ENCODE assay signal across 30 mouse cellular contexts in the genomic region with DNA sequence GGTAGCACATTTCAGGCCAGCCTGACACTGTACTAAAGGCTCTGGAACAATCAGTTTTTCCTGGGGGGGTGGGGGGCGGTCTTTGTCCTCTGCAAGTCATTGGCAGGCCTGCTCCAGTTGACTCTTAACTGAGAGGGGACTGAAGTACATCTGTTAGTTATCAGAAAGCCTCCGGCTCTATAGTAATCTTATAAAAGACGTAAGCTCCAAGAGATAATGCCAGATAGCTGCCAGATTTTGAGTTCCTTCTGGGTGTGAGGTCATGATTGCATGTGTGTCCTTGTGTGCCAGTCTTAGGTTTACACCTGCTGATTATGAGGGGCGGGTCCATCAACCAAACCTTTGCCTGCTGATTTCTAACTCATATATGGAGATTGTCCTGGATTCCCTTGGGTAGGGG. TPM values are rescaled to one million over a fixed set of nuclear protein-coding genes. Genes with fewer than 3 reads are reported as not detected.
DNase-seq lines count a peak whose midpoint lies in the region; ATAC-seq and TF ChIP-seq lines count a peak whose summit lies in the region.
"Had no signal": no experiment of that assay in that cellular context is flagged by ENCODE, and none has a peak within 500 bp of the region (broad histone marks: within the 10 kb centered on the region; RNA-seq: fewer than 3 reads in every experiment).

No protein-coding gene starts in this region.

- H3K9ac ChIP-seq in limb, embryonic 14.5 days (ENCODE audit: low read depth, low read length, severe bottlenecking), result no peak overlapping the region
- H3K9ac ChIP-seq in hindbrain, embryonic 16.5 days (ENCODE audit: low read depth, low read length), result no peak overlapping the region
- H3K9ac ChIP-seq: forebrain, embryonic 13.5 days; heart, embryonic 13.5 days; hindbrain, embryonic 12.5 days; hindbrain, embryonic 15.5 days had no signal

- H3K27me3 ChIP-seq in kidney, adult 2 months (replicated peaks; ENCODE audit: control insufficient read depth, insufficient read depth, low read length), result no peaks in the 10 kb centered on the region
- no peaks in the 10 kb centered on the region for H3K27me3 ChIP-seq in limb, embryonic 14.5 days (ENCODE audit: control insufficient read depth, insufficient read depth, low read length)
- no peaks in the 10 kb centered on the region for H3K27me3 ChIP-seq in limb, embryonic 10.5 days (ENCODE audit: low read depth, poor library complexity, severe bottlenecking)
- H3K27me3 ChIP-seq in small intestine, adult 2 months (ENCODE audit: control insufficient read depth, insufficient read depth, low read length), result no peaks in the 10 kb centered on the region
- no peaks in the 10 kb centered on the region for H3K27me3 ChIP-seq in hindbrain, embryonic 16.5 days (replicated peaks; ENCODE audit: control insufficient read depth, insufficient read depth, low read length)
- H3K27me3 ChIP-seq: CH12.LX; forebrain, embryonic 13.5 days; hindbrain, embryonic 12.5 days; hindbrain, embryonic 15.5 days had no signal

- no peak for TF ChIP-seq CTCF in kidney, adult 2 months (conservative IDR thresholded peaks at IDR 0.05; ENCODE audit: insufficient read depth, insufficient read length, low read depth, low read length)
- no peak for TF ChIP-seq CTCF in small intestine, adult 2 months (IDR thresholded peaks at IDR 0.05; ENCODE audit: extremely low read depth, insufficient read length, insufficient replicate concordance, low read depth, low read length)

- H3K9me3 ChIP-seq in limb, embryonic 14.5 days (ENCODE audit: control insufficient read depth, low read length), result no peaks in the 10 kb centered on the region
- H3K9me3 ChIP-seq in limb, embryonic 10.5 days (replicated peaks), result no peaks in the 10 kb centered on the region
- no peaks in the 10 kb centered on the region for H3K9me3 ChIP-seq in hindbrain, embryonic 16.5 days (ENCODE audit: control insufficient read depth, low read length)
- H3K9me3 ChIP-seq: forebrain, embryonic 10.5 days; forebrain, embryonic 13.5 days; G1E; heart, embryonic 10.5 days; heart, embryonic 13.5 days; hindbrain, embryonic 12.5 days; hindbrain, embryonic 15.5 days had no signal

- peak overlapping the region; percentile 55; the same call in 1 of the 2 replicates for H3K27ac ChIP-seq in kidney, adult 2 months (ENCODE audit: insufficient read depth, low read depth, low read length)
- H3K27ac ChIP-seq in limb, embryonic 14.5 days (replicated peaks; ENCODE audit: low read depth, low read length), result no peak overlapping the region
- H3K27ac ChIP-seq in limb, embryonic 10.5 days, result no peak overlapping the region
- H3K27ac ChIP-seq in small intestine, adult 2 months (ENCODE audit: insufficient read depth, low read depth, low read length), result peak overlapping the region; percentile 65; the same call in 1 of the 2 replicates
- no peak overlapping the region for H3K27ac ChIP-seq in hindbrain, embryonic 16.5 days (ENCODE audit: low read depth, low read length)
- H3K27ac ChIP-seq: forebrain, embryonic 10.5 days; forebrain, embryonic 13.5 days; heart, adult 2 months; heart, embryonic 10.5 days; heart, embryonic 13.5 days; hindbrain, embryonic 12.5 days; hindbrain, embryonic 15.5 days had no signal

- H3K4me1 ChIP-seq in kidney, adult 2 months (ENCODE audit: control insufficient read depth, insufficient read depth, low read length), result peaks cover 5% of the 10 kb centered on the region; the same call in 1 of the 2 replicates
- no peaks in the 10 kb centered on the region for H3K4me1 ChIP-seq in limb, embryonic 14.5 days (ENCODE audit: control insufficient read depth, insufficient read depth, low read length)
- peaks cover 12% of the 10 kb centered on the region for H3K4me1 ChIP-seq in limb, embryonic 10.5 days
- peaks cover 21% of the 10 kb centered on the region; the same call in 1 of the 2 replicates for H3K4me1 ChIP-seq in small intestine, adult 2 months (ENCODE audit: control insufficient read depth, insufficient read depth, insufficient read length, low read length)
- no peaks in the 10 kb centered on the region for H3K4me1 ChIP-seq in hindbrain, embryonic 16.5 days (ENCODE audit: control insufficient read depth, insufficient read depth, low read depth, low read length)
- H3K4me1 ChIP-seq: forebrain, embryonic 10.5 days; forebrain, embryonic 13.5 days; hindbrain, embryonic 12.5 days; hindbrain, embryonic 15.5 days had no signal

- TF ChIP-seq POLR2A in kidney, adult 2 months (IDR thresholded peaks at IDR 0.05; ENCODE audit: low read depth, low read length), result no peak
- TF ChIP-seq POLR2A in limb, embryonic 14.5 days (IDR thresholded peaks at IDR 0.05; ENCODE audit: borderline replicate concordance, extremely low read depth, insufficient read depth, insufficient read length), result no peak
- TF ChIP-seq POLR2A in small intestine, adult 2 months (IDR thresholded peaks at IDR 0.05; ENCODE audit: low read depth, low read length), result no peak

- no peak overlapping the region for H3K4me3 ChIP-seq in kidney, adult 2 months (ENCODE audit: insufficient read depth, low read depth, low read length)
- no peak overlapping the region for H3K4me3 ChIP-seq in limb, embryonic 14.5 days (replicated peaks; ENCODE audit: low read length)
- no peak overlapping the region for H3K4me3 ChIP-seq in limb, embryonic 10.5 days
- no peak overlapping the region for H3K4me3 ChIP-seq in small intestine, adult 2 months (ENCODE audit: low read depth, low read length)
- no peak overlapping the region for H3K4me3 ChIP-seq in hindbrain, embryonic 16.5 days (ENCODE audit: low read length)
- H3K4me3 ChIP-seq: forebrain, embryonic 10.5 days; forebrain, embryonic 13.5 days; heart, adult 2 months; heart, embryonic 10.5 days; heart, embryonic 13.5 days; hindbrain, embryonic 12.5 days; hindbrain, embryonic 15.5 days had no signal

- DNase-seq in kidney, adult 2 months, result no peak
- no peak for DNase-seq in kidney, postnatal 14 days
- peak; percentile 13 for DNase-seq in limb, embryonic 14.5 days (ENCODE audit: low spot score)
- DNase-seq in limb, embryonic 10.5 days (ENCODE audit: low spot score), result no peak
- DNase-seq in adipocyte (ENCODE audit: low spot score), result peak; percentile 22
- no peak for DNase-seq in embryo, embryonic 9.5 days (ENCODE audit: extremely low spot score)
- DNase-seq: adrenal gland, postnatal 14 days; cerebellum, adult 11 months; cerebellum, adult 2 months; cerebellum, postnatal 10 days; cerebellum, postnatal 36 days; embryo, embryonic 11 days; gastrocnemius, postnatal 10 days; gastrocnemius, postnatal 36 days; heart, adult 2 months; heart, postnatal 14 days; heart, postnatal 4 days had no signal

- 87% methylated on average over 4 of the region's 4 CpGs for WGBS in kidney, adult 2 months
- 72% methylated on average over 4 of the region's 4 CpGs for whole genome bisulfite sequencing in limb, embryonic 14.5 days
- WGBS in limb, embryonic 10.5 days, result 87% methylated on average over 4 of the region's 4 CpGs
- 33% methylated on average over 4 of the region's 4 CpGs for WGBS in small intestine, adult 2 months
- WGBS in hindbrain, embryonic 16.5 days, result 93% methylated on average over 4 of the region's 4 CpGs

- ATAC-seq in limb, embryonic 14.5 days (ENCODE audit: low FRiP score, low read depth), result no peak
- ATAC-seq in hindbrain, embryonic 16.5 days, result no peak
- ATAC-seq: activated CD4-positive, CD25-positive, alpha-beta regulatory T cell, adult 4 months; forebrain, embryonic 13.5 days; forebrain, embryonic 16.5 days had no signal

- no peaks in the 10 kb centered on the region for H3K36me3 ChIP-seq in kidney, adult 2 months (ENCODE audit: control insufficient read depth, insufficient read depth, low read length)
- no peaks in the 10 kb centered on the region for H3K36me3 ChIP-seq in limb, embryonic 14.5 days (ENCODE audit: control insufficient read depth, insufficient read depth, low read length)
- H3K36me3 ChIP-seq in limb, embryonic 10.5 days, result no peaks in the 10 kb centered on the region
- H3K36me3 ChIP-seq in small intestine, adult 2 months (ENCODE audit: control insufficient read depth, insufficient read depth, low read length), result no peaks in the 10 kb centered on the region
- H3K36me3 ChIP-seq in hindbrain, embryonic 16.5 days (ENCODE audit: control insufficient read depth, insufficient read depth, low read length), result no peaks in the 10 kb centered on the region
- H3K36me3 ChIP-seq: forebrain, embryonic 10.5 days; G1E; heart, embryonic 10.5 days; heart, embryonic 13.5 days; hindbrain, embryonic 12.5 days; hindbrain, embryonic 15.5 days had no signal

- H3K4me2 ChIP-seq in limb, embryonic 14.5 days (replicated peaks; ENCODE audit: low read depth, low read length, severe bottlenecking), result no peak overlapping the region
- no peak overlapping the region for H3K4me2 ChIP-seq in hindbrain, embryonic 16.5 days (ENCODE audit: low read length)
- H3K4me2 ChIP-seq: forebrain, embryonic 13.5 days; heart, embryonic 13.5 days; hindbrain, embryonic 12.5 days; hindbrain, embryonic 15.5 days had no signal

RNA-seq across cellular contexts. Expression of a gene that starts 17.9 kb away (rescaled TPM):
- polyA plus RNA-seq in kidney, adult 2 months (2012; rRNA removed), result 23.9 and 31.5 TPM in 2 replicates
- 16.7 and 20.1 TPM in 2 replicates for polyA plus RNA-seq in limb, embryonic 14.5 days (2012; rRNA removed)
- 16.1 and 18.1 TPM in 2 replicates for polyA plus RNA-seq in limb, embryonic 14.5 days (2014; fragmentation: Nextera tagmentation; extraction: Ambion mirVana)
- 18.1 and 18.2 TPM in 2 replicates for polyA plus RNA-seq in limb, embryonic 10.5 days (2016; fragmentation: Nextera tagmentation; extraction: Ambion mirVana)
- polyA plus RNA-seq in small intestine, adult 2 months (2012; rRNA removed), result 8.5 and 9.4 TPM in 2 replicates
- polyA plus RNA-seq in hindbrain, embryonic 16.5 days (2015; fragmentation: Nextera tagmentation; extraction: Ambion mirVana), result 10.1 and 11.2 TPM in 2 replicates

RNA-seq across cellular contexts. Expression of a gene that starts 31.5 kb away (rescaled TPM):
- not detected in 2 replicates for polyA plus RNA-seq in kidney, adult 2 months (2012; rRNA removed)
- polyA plus RNA-seq in limb, embryonic 14.5 days (2012; rRNA removed), result 0.34 and 0.63 TPM in 2 replicates
- 0.80 and 0.82 TPM in 2 replicates for polyA plus RNA-seq in limb, embryonic 14.5 days (2014; fragmentation: Nextera tagmentation; extraction: Ambion mirVana)
- polyA plus RNA-seq in limb, embryonic 10.5 days (2016; fragmentation: Nextera tagmentation; extraction: Ambion mirVana), result not detected in 2 replicates
- not detected in 2 replicates for polyA plus RNA-seq in small intestine, adult 2 months (2012; rRNA removed)
- not detected in 2 replicates for polyA plus RNA-seq in hindbrain, embryonic 16.5 days (2015; fragmentation: Nextera tagmentation; extraction: Ambion mirVana)
- polyA plus RNA-seq: activated CD4-positive, CD25-positive, alpha-beta regulatory T cell, adult 4 months; cerebellum, adult 2 months; cortical plate, adult 2 months; forebrain, embryonic 13.5 days; forebrain, embryonic 16.5 days; G1E; hindbrain, embryonic 12.5 days; hindbrain, embryonic 15.5 days had no signal

Comparison
In these comparisons a context has a peak if more than half of its experiments do, and no peak if none do; other contexts are left out.
1. DNase-seq: peak in limb, embryonic 14.5 days (single experiment) and adipocyte (single experiment); none in kidney, adult 2 months (single experiment), kidney, postnatal 14 days (single experiment), limb, embryonic 10.5 days (single experiment) and embryo, embryonic 9.5 days (single experiment).
2. H3K27ac ChIP-seq: peak in kidney, adult 2 months (single experiment) and small intestine, adult 2 months (single experiment); none in limb, embryonic 14.5 days (single experiment), limb, embryonic 10.5 days (single experiment) and hindbrain, embryonic 16.5 days (single experiment).